Comparison of ENCODE assay signal across 7 mouse cellular contexts in the genomic region with DNA sequence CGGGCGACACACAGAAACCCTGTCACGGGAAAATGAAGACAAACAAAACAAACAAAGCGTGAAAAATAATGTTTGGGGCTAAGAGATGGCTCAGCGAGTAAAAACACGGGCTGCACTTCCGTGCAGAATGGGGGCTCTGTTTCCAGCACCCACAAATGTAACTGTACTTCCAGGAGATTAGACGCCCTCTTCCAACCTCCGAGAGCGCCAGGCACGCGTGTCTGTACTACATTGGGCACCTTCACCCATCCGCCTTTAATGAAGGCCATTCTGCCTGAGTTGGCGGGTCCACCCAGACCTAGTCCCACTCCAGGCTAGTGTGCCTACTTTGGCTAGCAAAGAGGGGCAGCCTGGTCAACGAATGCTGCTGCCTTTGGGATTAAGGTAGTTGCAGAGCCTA. TPM values are rescaled to one million over a fixed set of nuclear protein-coding genes. Genes with fewer than 3 reads are reported as not detected.
A peak's percentile ranks its signal among the peaks of the same experiment; 100 is the strongest.
DNase-seq lines count a peak whose midpoint lies in the region; ATAC-seq and TF ChIP-seq lines count a peak whose summit lies in the region.

No protein-coding gene starts in this region.

- intact Hi-C loops in gastrocnemius, postnatal 14 days (cut with DNase I; ENCODE audit: low total_unique reads) = no loop called here

- no peak for ATAC-seq in embryonic facial prominence, embryonic 15.5 days (ENCODE audit: insufficient number of reproducible peaks, low FRiP score, low TSS enrichment, low read depth)
- ATAC-seq in intestine, embryonic 14.5 days (replicated peaks; ENCODE audit: low FRiP score, low TSS enrichment, low read depth) = no peak
- no peak for ATAC-seq in neural tube, embryonic 13.5 days (ENCODE audit: low read depth)

- peak overlapping the region; percentile 52; the same call in 1 of the 2 replicates for H3K9ac ChIP-seq in liver, adult 2 months (ENCODE audit: low read depth, low read length)
- no peak overlapping the region for H3K9ac ChIP-seq in embryonic facial prominence, embryonic 15.5 days
- peak overlapping the region; percentile 97 for H3K9ac ChIP-seq in intestine, embryonic 14.5 days (ENCODE audit: low read length)
- peak overlapping the region; percentile 99 for H3K9ac ChIP-seq in neural tube, embryonic 13.5 days

- H3K79me2 ChIP-seq in liver, adult 2 months (ENCODE audit: control insufficient read depth, insufficient read depth, low read length) = no peaks in the 10 kb centered on the region

- TF ChIP-seq POLR2A in liver, adult 2 months (IDR thresholded peaks at IDR 0.05; ENCODE audit: extremely low read depth, insufficient read depth, low read length) = no peak

- WGBS in liver, adult 2 months = 60% methylated on average over 15 of the region's 15 CpGs
- WGBS in embryonic facial prominence, embryonic 15.5 days = 67% methylated on average over 15 of the region's 15 CpGs
- WGBS in intestine, embryonic 14.5 days = 73% methylated on average over 15 of the region's 15 CpGs
- 69% methylated on average over 15 of the region's 15 CpGs for WGBS in neural tube, embryonic 13.5 days

- H3K27me3 ChIP-seq in liver, adult 2 months (ENCODE audit: control insufficient read depth, insufficient read depth, low read length) = no peaks in the 10 kb centered on the region
- no peaks in the 10 kb centered on the region for H3K27me3 ChIP-seq in embryonic facial prominence, embryonic 15.5 days
- no peaks in the 10 kb centered on the region for H3K27me3 ChIP-seq in intestine, embryonic 14.5 days (replicated peaks; ENCODE audit: control insufficient read depth, insufficient read depth, low read length)
- no peaks in the 10 kb centered on the region for H3K27me3 ChIP-seq in neural tube, embryonic 13.5 days

- H3K4me3 ChIP-seq in liver, adult 2 months (ENCODE audit: insufficient read depth, low read depth, low read length) = peak overlapping the region; percentile 84; the same call in 1 of the 2 replicates
- H3K4me3 ChIP-seq in embryonic facial prominence, embryonic 15.5 days (replicated peaks) = peak overlapping the region; percentile 95
- H3K4me3 ChIP-seq in intestine, embryonic 14.5 days (ENCODE audit: low read depth, low read length) = peak overlapping the region; percentile 86
- peak overlapping the region; percentile 93 for H3K4me3 ChIP-seq in neural tube, embryonic 13.5 days

- TF ChIP-seq CTCF in liver, adult 2 months (IDR thresholded peaks at IDR 0.05; ENCODE audit: low read depth, low read length) = no peak

- no peaks in the 10 kb centered on the region for H3K36me3 ChIP-seq in liver, adult 2 months (ENCODE audit: control insufficient read depth, insufficient read depth, low read length)
- H3K36me3 ChIP-seq in embryonic facial prominence, embryonic 15.5 days = no peaks in the 10 kb centered on the region
- no peaks in the 10 kb centered on the region for H3K36me3 ChIP-seq in intestine, embryonic 14.5 days (ENCODE audit: control insufficient read depth, insufficient read depth, low read length)
- 0 out of 2 replicates have a peak, but pooled peaks cover 9% of the 10 kb centered on the region for H3K36me3 ChIP-seq in neural tube, embryonic 13.5 days

- H3K4me2 ChIP-seq in embryonic facial prominence, embryonic 15.5 days (replicated peaks) = peak overlapping the region; percentile 71
- H3K4me2 ChIP-seq in intestine, embryonic 14.5 days (ENCODE audit: low read length) = peak overlapping the region; percentile 70
- peak overlapping the region; percentile 76 for H3K4me2 ChIP-seq in neural tube, embryonic 13.5 days

- peak overlapping the region; percentile 63 for H3K27ac ChIP-seq in liver, adult 2 months (replicated peaks; ENCODE audit: insufficient read depth, low read depth, low read length)
- peak overlapping the region; percentile 100 for H3K27ac ChIP-seq in embryonic facial prominence, embryonic 15.5 days (replicated peaks)
- peak overlapping the region; percentile 98; the same call in 1 of the 2 replicates for H3K27ac ChIP-seq in intestine, embryonic 14.5 days (ENCODE audit: low read depth)
- peak overlapping the region; percentile 99 for H3K27ac ChIP-seq in neural tube, embryonic 13.5 days (replicated peaks)

- no peaks in the 10 kb centered on the region for H3K9me3 ChIP-seq in embryonic facial prominence, embryonic 15.5 days (replicated peaks)
- no peaks in the 10 kb centered on the region for H3K9me3 ChIP-seq in intestine, embryonic 14.5 days (ENCODE audit: control insufficient read depth, low read length)
- H3K9me3 ChIP-seq in neural tube, embryonic 13.5 days = peaks cover 2% of the 10 kb centered on the region; the same call in 1 of the 2 replicates

- H3K4me1 ChIP-seq in liver, adult 2 months (ENCODE audit: control insufficient read depth, insufficient read depth, low read length) = peaks cover 6% of the 10 kb centered on the region; the same call in 1 of the 2 replicates
- peaks cover 14% of the 10 kb centered on the region for H3K4me1 ChIP-seq in embryonic facial prominence, embryonic 15.5 days
- H3K4me1 ChIP-seq in intestine, embryonic 14.5 days (replicated peaks; ENCODE audit: control insufficient read depth, insufficient read depth, low read length) = peaks cover 12% of the 10 kb centered on the region
- H3K4me1 ChIP-seq in neural tube, embryonic 13.5 days (replicated peaks) = peaks cover 21% of the 10 kb centered on the region

- DNase-seq in liver, adult 2 months (ENCODE audit: extremely low read depth, low read depth, low spot score) = no peak
- no peak for DNase-seq in liver
- no peak for DNase-seq in intestine, embryonic 14.5 days (ENCODE audit: low spot score)
- no peak for DNase-seq in c-Kit-positive CD71-positive TER-119-positive erythroid progenitor cells, embryonic 14.5 days (ENCODE audit: low spot score)
- no peak for DNase-seq in gastrocnemius, postnatal 14 days

RNA-seq across cellular contexts. Expression of a gene that starts 0.8 kb away (rescaled TPM):
- 2.8 and 3.4 TPM in 2 replicates for total RNA-seq in liver, adult 2 months (2014; rRNA removed)
- polyA plus RNA-seq in liver, adult 2 months (2012; rRNA removed) = 8.4 and 10.0 TPM in 2 replicates
- polyA plus RNA-seq in embryonic facial prominence, embryonic 15.5 days (2015; fragmentation: Nextera tagmentation; extraction: Ambion mirVana) = 16.3 and 16.7 TPM in 2 replicates
- 13.9 and 16.2 TPM in 2 replicates for polyA plus RNA-seq in intestine, embryonic 14.5 days (2014; fragmentation: Nextera tagmentation; extraction: Ambion mirVana)
- polyA plus RNA-seq in neural tube, embryonic 13.5 days (2015; fragmentation: Nextera tagmentation; extraction: Ambion mirVana) = 68.9 and 71.8 TPM in 2 replicates
- 1 to 10 TPM; 4.1 to 5.4 TPM for total RNA-seq in gastrocnemius, postnatal 14 days (2021)

RNA-seq across cellular contexts. Expression of a gene that starts 14.3 kb away (rescaled TPM):
- total RNA-seq in liver, adult 2 months (2014; rRNA removed) = 43.9 and 57.5 TPM in 2 replicates
- 115 and 143 TPM in 2 replicates for polyA plus RNA-seq in liver, adult 2 months (2012; rRNA removed)
- polyA plus RNA-seq in embryonic facial prominence, embryonic 15.5 days (2015; fragmentation: Nextera tagmentation; extraction: Ambion mirVana) = 33.3 and 35.8 TPM in 2 replicates
- polyA plus RNA-seq in intestine, embryonic 14.5 days (2014; fragmentation: Nextera tagmentation; extraction: Ambion mirVana) = 26.9 and 29.6 TPM in 2 replicates
- polyA plus RNA-seq in neural tube, embryonic 13.5 days (2015; fragmentation: Nextera tagmentation; extraction: Ambion mirVana) = 64.8 and 76.9 TPM in 2 replicates
- total RNA-seq in gastrocnemius, postnatal 14 days (2021) = 10 to 100 TPM; 56.2 to 57.3 TPM

RNA-seq across cellular contexts. Expression of a gene that starts 16.5 kb away (rescaled TPM):
- 80.0 and 111 TPM in 2 replicates for total RNA-seq in liver, adult 2 months (2014; rRNA removed)
- polyA plus RNA-seq in liver, adult 2 months (2012; rRNA removed) = 189 and 199 TPM in 2 replicates
- 157 and 161 TPM in 2 replicates for polyA plus RNA-seq in embryonic facial prominence, embryonic 15.5 days (2015; fragmentation: Nextera tagmentation; extraction: Ambion mirVana)
- 149 and 150 TPM in 2 replicates for polyA plus RNA-seq in intestine, embryonic 14.5 days (2014; fragmentation: Nextera tagmentation; extraction: Ambion mirVana)
- polyA plus RNA-seq in neural tube, embryonic 13.5 days (2015; fragmentation: Nextera tagmentation; extraction: Ambion mirVana) = 89.8 and 94.5 TPM in 2 replicates
- total RNA-seq in gastrocnemius, postnatal 14 days (2021) = 10 to 100 TPM; 20.9 to 23.8 TPM

RNA-seq across cellular contexts. Expression of a gene that starts 47.6 kb away (rescaled TPM):
- total RNA-seq in liver, adult 2 months (2014; rRNA removed) = 0.74 and 1.1 TPM in 2 replicates
- 1.1 and 1.3 TPM in 2 replicates for polyA plus RNA-seq in liver, adult 2 months (2012; rRNA removed)
- 10.7 and 12.7 TPM in 2 replicates for polyA plus RNA-seq in embryonic facial prominence, embryonic 15.5 days (2015; fragmentation: Nextera tagmentation; extraction: Ambion mirVana)
- polyA plus RNA-seq in intestine, embryonic 14.5 days (2014; fragmentation: Nextera tagmentation; extraction: Ambion mirVana) = 7.4 and 7.8 TPM in 2 replicates
- 35.8 and 40.2 TPM in 2 replicates for polyA plus RNA-seq in neural tube, embryonic 13.5 days (2015; fragmentation: Nextera tagmentation; extraction: Ambion mirVana)
- total RNA-seq in gastrocnemius, postnatal 14 days (2021) = 1 to 10 TPM; 1.7 TPM

RNA-seq across cellular contexts. Expression of a gene that starts 56.6 kb away (rescaled TPM):
- 2.4 and 3.3 TPM in 2 replicates for total RNA-seq in liver, adult 2 months (2014; rRNA removed)
- 1.6 and 2.1 TPM in 2 replicates for polyA plus RNA-seq in liver, adult 2 months (2012; rRNA removed)
- polyA plus RNA-seq in embryonic facial prominence, embryonic 15.5 days (2015; fragmentation: Nextera tagmentation; extraction: Ambion mirVana) = 9.4 and 11.2 TPM in 2 replicates
- polyA plus RNA-seq in intestine, embryonic 14.5 days (2014; fragmentation: Nextera tagmentation; extraction: Ambion mirVana) = 4.5 and 5.1 TPM in 2 replicates
- polyA plus RNA-seq in neural tube, embryonic 13.5 days (2015; fragmentation: Nextera tagmentation; extraction: Ambion mirVana) = 6.7 and 7.0 TPM in 2 replicates
- 100 to 1,000 TPM in 1 of 2 experiments, 10 to 100 TPM in 1; 91.5 to 104 TPM for total RNA-seq in gastrocnemius, postnatal 14 days (2021)
